Mouse (Mus musculus): ENCODE results near the gene Terf2.
"Not testable (repeated sequence)": the region's sequence is repeated elsewhere in the genome, so short reads cannot be mapped to it uniquely, and the experiment has no call there.

The Terf2 gene

DNA sequence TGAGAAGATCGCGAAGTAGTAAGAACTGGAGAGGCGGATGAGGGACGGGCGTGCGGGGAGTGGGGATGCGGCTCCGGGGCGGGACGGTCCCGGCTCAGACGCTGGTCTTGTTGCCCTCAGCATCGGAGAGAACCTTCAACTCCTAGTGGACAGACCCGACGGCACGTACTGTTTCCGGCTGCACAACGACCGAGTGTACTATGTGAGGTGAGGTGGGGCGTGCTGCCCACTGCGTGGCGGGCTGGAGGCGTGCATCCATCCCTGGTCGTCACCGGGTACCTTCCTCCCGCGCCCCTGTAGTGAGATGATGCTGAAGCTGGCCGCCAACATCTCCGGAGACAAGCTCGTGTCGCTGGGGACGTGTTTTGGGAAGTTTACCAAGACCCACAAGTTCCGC lies 39.4 kb downstream of the Terf2 start:
- DNase-seq: no peak

DNA sequence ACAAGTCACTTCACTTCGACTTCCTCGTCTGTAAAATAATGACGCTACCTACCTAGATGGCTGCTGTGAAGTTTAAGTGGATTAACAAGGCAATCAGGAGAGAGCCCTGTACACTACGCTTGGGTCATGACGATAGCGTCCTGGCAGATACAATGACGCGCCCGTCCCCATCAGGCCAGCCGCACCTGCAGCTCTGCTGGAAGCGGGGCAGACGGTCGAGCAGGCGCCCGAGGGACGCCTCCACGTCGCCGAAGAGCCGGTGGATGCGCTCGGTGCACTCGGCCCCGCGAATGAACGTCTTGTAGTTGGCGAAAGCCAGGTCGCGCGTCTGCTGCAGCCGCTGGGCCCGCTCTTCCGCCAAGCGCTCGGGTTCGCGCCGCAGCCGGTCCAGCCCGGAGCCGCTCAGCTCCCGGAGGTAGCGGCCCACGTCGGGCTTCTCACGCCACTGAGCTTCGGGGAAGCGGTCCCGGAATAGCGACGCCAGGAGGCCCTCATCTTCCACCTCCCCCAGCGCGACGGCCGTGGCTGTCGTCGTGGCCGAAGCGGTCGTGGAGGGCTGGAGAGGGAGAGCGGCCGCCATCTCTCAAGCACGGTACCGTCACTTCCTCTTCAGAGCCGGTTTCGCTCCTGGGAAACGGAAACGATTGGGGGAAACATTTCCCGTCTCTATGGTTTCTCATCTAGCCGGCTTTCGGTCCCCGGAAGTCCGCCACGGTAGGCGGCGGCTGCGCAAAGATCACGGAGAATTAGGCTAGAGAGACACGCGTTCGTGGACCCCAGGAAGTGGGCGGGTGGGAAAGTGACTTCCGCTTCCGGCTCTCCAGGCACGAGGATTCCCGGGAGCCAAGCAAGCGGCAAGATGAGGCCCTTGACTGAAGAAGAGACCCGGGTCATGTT lies 40.0 kb downstream of the Terf2 start, which contains the start of the genes Cog8 and Nip7:
Gene Cog8 (minus strand): TSS at position 614 of the 897 bp plus-strand sequence.
Gene Nip7 (plus strand): TSS at position 802 of the 897 bp plus-strand sequence.
- peak; percentile 98 for DNase-seq

DNA sequence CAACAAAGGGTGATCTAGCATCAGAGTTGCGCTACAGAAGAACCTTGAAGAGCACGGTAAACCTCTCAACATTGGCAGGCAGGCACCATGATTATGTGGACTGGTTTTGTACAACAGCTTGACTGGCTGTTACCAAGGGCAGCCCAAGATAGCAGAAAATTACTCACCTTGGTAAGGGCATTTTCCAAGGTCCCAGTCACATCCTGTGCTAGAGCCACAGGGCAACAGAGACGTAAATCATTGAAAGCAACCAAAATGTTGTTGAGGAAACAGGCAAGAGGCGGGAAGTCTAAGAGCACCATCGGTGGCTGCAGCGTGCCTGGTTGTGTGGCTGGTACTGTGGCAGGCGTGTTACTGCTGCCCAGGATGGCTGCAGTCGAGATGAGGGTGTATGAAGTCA lies 44.3 kb downstream of the Terf2 start:
- no peak for DNase-seq

DNA sequence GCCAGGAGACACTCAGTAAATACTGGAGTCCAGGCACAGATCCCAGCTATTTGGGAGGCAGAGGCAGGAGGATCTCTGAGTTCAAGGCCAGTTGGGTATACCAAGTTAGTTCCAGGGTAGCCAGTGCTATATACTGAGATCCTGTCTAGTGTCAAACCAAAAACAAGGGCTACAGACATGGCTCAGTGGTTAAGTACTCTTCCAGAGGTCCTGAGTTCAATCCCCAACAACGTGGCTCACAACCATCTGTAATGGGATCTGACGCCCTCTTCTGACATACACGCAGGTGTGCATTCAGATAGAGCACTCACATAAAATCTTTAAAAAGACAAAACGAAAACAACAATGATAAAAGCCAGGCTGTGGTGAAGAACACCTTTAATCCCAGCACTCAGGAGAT lies 46.9 kb downstream of the Terf2 start:
- no peak for DNase-seq

DNA sequence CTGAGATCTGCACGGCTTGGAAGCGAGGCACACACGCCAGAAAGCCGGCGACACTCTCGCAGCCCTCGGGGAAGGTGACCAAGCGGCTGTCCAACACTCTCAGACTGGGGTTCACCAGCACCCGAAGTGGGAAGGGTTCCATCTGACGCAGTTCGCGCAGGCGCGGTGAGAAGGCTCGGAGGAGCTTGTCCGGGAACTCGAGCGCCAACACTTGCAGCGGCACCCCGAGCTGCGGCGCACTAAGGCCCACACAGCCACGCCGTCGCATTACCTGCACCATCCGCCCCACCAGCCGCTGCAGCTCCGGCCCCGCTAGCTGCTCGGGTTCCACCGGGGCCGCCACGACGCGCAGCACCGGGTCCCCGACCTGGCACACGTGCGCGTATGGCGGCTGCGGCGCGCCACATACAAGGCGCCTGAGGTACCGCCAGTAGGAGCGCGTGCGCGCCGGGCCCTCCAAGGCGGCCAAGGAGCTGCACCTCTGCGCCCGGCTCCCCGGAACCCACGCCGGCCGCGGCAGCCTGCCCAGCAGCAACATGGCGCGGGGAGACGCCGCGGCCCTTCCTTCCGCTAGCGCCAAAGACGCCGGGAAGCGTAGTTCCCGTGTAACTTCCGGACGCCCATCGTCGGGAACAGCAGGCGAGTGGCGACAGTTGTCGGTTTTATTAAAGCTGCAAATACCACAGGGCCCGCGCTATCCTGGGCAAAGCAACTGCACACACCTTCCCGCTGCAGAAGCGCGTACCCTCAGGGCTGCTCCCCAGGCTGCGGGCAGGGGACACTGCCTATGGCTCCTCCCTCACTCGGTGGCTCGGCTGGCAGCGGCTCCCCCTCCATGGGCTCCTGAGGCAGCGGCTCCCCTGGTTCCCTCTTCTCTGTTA lies 48.0 kb downstream of the Terf2 start, which contains the start of gene Pdf:
Gene Pdf (minus strand): TSS at position 554 of the 881 bp plus-strand sequence.
- DNase-seq: peak; percentile 86

DNA sequence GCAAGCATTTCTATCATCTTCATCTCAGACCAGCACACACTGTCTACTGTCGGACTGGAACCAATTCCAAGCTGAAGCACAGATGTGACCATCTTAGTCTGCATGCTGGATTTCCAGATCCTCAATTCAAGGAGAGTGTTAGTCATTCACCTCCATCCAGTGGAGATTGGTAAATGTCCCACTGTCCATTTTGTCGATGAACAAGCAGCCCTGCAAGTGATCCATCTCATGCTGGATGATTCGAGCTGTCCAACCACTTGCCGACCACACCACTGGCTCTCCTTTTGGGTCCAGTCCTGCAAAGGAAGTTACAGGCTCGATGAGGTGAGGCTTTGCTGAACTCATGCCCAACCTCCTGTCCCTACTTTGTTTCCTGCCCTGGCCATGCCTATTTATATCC lies 49.4 kb downstream of the Terf2 start:
- no peak for DNase-seq

DNA sequence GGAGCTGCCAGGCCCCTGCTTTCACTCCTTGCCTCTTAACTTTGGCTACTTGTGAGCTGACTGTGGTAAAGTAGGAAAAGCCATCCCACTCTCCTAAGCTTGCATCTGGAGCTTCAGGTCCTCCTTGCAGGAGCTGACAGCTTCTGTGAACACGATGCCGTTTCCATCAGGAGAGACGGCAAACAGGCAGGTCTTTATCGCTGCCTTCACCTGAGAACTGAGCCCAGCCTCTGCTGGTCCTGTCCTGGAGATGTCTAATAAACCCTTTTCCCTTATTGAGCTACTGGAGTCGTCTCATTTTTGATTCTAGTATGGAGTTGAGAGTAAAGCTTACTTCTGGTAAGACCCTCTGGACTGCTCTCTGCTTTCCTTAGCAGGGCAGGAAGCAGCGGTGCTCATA lies 50.9 kb downstream of the Terf2 start:
- DNase-seq: no peak

DNA sequence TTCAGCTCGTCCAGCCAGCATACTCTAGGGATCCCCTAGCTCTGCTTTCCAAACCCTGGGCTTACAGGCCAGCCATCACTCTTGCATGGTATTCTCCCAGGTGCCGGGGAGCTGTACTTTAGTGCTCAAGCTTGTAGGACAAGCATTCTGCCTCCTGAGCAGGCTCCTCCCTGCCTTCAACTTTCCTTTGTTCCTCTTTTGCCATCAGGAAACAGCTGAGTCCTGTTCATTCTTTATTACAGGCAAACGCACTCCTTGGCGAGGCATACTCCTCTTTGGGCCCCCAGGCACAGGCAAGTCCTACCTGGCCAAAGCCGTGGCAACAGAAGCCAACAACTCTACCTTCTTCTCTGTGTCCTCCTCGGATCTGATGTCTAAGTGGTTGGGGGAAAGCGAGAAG lies 55.7 kb downstream of the Terf2 start:
- no peak for DNase-seq

DNA sequence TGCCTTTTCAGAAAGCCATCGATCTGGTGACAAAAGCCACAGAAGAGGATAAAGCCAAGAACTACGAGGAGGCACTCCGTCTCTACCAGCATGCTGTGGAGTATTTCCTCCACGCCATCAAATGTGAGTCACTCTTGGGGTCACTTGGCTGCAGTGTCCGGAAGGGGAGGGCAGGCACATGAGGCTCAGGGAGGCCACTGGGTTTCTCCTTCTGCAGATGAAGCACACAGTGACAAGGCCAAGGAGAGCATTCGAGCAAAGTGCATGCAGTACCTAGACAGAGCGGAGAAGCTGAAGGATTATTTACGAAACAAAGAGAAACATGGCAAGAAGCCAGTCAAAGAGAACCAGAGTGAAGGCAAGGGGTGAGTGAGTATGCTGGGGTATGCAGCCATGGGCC lies 59.7 kb downstream of the Terf2 start:
- no peak for DNase-seq

DNA sequence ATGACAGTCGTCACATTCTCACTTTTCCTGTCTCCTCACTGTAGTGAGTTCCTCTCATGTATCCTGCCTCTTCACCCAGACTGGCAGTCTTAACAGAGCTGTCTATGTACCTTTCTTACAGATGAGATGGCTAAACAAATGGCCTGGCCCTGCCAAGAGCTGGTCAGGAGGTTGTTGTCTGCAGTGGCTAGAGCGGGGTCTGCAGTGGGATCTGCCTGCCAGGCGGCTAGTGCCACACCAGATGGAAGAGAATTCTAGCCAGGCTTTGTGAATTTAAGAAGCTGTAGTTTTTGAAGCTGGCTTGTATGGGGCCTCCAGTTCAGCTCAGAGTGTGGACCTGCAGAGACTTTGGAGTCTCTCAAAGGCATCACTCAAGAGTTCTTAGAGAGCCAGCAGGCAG lies 60.7 kb downstream of the Terf2 start:
- DNase-seq: no peak

DNA sequence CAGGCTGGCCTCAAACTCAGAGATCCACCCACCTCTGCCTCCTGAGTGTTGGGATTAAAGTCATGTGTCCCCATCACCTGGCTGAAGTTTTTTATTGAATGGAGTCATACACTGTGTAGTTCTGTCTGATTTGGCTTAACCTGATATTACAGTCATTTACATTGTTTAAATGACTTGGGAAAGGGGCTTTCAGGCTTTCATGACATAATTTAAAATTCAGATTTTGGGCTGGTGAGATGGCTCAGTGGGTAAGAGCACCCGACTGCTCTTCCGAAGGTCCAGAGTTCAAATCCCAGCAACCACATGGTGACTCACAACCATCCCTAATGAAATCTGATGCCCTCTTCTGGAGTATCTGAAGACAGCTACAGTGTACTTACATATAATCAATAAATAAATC lies 62.7 kb downstream of the Terf2 start:
- DNase-seq: not testable (repeated sequence)

DNA sequence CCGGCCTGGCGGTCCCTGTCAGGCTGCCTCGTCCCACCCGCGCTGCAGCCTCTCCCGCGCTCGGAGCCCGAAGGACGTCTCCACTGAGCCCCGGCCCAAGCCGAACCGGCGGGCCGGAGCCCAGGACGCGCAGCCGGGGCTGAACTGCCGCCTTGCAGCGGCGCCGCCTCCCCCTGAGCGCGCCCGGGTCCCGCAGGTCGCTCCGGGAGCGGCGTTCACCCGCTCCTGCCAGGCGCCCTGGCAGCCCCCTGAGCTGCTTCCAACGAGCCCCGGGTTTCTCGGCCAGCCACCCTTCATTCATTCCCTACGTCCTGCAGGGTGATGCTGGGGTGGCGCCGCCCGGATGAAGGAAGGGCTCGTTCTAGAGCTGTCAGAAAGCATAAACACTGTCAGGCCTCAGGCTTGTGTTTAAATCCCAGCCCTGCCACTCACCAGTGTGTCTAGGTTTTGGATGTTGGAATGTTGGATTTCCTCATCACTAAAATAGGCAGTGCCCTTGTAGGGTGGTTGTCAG lies 64.7 kb downstream of the Terf2 start:
- DNase-seq: no peak

DNA sequence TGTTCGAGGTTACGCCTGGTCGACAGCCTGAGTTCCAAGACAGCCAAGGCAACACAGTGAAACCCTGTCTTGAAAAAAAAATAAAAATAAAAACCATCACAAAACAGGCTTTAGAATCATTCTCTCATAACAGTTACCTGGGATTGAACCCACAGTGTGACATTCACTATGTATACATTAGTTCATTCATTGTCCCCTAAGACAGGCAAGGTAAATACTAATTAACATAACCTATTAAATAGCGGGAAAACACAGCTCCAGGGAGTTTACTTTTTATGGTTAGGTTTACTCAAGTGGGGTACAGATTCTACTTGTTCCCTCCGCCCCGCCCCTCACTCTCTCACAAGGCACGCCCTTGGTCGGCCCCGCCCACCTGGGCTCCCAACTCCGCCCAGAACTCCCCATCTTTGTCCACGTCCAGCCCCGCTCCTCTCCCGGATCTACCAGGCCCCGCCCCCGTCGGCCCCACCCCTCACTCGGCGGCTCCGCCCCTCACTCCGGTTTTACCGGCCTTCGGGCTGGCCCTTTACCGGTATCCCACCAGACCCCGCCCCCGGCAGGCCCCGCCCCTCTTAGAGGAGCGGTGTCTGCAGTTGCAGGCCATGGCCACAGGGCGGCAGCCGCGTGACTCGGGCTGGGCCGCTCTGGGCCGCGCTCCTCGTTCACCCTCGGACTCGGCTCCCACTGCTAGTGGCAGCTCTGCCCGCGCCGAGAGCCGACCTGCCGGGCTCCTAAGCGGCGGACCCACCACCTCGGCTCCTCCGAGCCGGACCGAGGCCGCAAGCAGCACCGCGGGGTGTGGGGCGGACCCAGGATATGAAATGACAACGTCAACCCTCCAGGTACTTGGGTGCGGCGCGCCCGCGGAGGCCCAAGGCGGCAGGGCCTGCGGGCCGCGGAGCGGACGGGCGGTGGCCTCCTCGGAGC lies 65.4 kb downstream of the Terf2 start, which contains the start of gene Vps4a:
Gene Vps4a (plus strand): TSS at position 573 of the 927 bp plus-strand sequence.
- peak; percentile 95 for DNase-seq

DNA sequence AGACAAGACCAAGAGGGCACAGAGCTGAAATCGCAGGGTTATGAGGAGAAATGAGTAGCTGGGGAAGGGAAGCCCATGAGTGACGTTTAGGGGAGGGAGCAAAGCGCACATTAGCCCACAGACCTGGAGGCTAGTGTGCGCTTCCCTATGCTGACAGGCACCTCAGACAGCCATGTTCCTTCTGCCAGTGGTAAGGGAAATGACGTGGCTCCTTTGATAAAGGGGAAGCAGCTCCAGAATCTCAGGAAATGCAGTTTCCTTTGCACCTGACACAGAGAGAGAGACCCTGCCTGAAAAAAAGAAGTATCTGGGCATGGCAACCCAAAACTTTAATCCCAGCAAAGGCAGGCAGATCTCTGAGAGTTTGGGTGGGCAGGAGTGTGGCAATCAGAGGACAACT lies 66.3 kb downstream of the Terf2 start:
- no peak for DNase-seq

DNA sequence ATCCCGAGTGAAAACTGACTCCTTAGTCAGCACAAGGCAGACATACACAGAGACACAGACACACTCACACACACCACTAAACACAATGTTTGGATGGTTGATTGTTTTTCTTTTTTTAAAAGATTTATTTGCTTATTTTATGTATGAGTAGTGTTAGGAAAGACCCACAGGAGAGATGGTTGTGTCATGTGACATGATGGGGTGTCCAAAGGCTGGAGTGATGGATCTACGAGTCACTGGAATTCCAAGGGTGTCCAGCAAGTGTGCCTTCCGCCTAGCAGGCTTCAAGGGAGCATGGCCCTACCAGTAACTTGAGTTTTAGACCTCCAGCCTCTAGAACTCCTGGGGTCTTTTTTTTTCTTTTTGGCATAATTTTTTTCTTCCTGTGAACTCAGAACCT lies 67.0 kb downstream of the Terf2 start:
- no peak for DNase-seq

DNA sequence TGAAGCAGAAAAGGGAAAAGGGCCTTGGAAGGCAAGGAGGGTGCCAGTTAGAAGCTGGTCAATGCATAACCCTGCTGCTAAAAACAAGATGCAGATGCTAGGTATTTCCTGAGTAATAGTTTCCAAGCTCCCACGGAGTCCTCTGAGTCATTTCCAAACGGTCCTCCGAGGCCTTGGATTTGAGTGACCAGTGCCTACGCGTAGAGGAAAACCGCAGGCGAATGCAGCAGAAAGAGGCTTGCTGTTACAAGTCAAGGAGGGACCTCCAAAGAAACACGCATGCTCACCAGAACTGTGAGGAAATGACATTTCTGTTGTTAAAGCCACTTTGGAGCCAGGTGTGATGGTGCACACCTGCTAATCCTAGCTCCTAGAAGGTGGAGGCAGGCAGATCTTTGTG lies 72.9 kb downstream of the Terf2 start:
- no peak for DNase-seq
